Mouse (Mus musculus) ovary, postnatal 10 days (tissue): Measurements from ENCODE around the gene Slmap.

Experiments used
- DNase-seq: peaks from one replicate; pipeline ENCODE4 v3.0.0; 2022; ENCODE audit warnings: low spot score

The Slmap gene

DNA sequence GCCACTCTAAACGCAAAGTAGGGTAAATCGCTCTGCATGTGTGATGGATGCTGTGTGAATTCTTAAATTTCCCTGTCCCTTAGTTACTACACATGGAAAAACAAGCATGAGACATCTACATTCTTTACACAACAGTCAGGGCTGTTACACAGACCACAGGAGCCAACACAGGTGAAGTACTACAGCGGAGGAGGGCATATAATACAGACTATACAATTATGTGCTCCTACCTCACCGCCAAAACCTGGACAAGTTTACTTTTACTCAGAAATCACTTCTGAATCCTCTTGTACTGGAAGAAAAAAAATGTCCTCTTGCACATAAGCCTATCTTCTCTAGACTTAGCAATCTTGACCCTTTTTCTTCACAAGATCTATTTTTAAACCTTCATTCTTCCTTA is 66.8 kb downstream of the Slmap start:
- no peak for DNase-seq

DNA sequence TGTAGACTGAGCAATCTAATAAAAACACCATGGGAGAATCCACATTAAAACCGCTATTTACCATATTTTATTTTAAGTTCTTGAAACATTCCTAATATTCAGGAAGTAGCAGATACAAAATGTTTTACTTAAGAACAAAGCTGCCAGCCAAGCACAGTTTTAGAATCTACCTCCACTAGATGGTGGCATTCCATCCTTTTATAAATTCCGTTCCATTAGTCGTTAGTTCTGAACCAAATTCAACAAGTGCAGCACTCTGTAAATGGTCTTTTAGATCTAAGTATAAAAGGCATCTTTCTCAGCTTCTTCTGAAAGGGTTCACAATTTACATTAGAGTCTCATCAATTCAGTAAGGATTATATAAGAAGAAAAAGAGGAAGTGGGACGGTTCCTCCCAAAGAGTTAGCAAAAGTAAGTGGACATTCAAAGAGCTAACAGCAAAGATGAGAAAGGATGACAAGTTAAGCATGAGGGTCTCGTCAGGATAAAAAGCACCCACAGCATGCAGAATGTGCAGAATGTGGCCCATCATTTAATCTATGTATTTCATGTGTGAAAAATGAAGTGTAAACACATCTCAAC is 68.1 kb downstream of the Slmap start:
- no peak for DNase-seq

DNA sequence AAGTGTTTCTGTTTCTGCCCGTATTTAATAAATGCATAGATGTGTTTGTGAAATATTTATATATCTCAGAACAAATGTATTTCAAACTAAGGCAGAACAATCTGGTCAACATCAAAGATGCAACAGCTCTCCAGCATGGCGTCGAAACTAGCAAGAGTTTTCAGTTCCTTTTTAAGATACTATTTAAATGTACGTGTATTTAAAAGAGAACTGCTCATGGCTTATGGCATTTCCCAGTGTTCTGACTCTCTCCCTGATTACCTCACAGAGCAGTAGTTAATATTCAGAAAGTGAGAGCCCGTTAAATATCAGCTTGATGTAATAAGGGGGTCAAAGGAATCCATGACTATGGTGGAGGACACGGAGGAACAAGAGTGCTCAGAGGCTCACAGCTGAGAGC is 68.8 kb downstream of the Slmap start:
- DNase-seq: no peak

DNA sequence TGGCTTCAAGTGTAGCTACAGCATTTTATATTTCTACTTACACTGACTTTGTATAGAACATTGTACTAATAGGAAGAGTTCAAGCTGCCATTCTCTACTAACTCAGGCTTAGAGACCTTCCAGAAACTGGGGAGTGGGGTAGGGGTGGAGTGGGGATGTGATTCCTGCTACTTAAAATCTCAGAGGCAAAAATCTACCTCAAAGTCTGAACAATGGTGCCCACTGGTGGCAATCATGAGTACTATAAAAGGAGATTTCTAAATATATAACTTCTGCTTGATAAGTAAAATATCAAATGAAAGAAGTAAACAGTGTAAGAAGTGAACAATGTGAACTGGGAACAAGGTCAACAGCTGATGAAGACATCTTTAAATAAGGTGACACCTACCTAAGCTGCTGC is 75.2 kb downstream of the Slmap start:
- no peak for DNase-seq

DNA sequence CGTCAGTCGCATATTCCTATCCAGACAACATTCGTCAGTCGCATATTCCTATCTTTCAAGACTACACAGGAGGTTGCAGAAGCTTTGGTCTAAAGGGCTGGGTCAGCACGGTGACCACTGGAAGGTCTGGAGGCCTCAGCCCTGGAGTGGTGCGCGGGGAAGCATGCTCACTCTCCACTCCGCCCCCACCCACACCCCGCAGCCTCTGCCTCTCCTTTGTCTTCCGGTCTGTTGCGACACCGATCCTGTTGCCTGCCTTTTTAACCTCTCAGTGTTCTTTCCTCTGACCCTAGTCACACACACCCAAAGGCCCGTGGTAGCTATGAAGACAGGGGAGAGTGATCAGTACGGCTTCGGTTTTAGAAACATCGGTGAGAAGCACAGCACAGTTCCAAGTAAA is 79.9 kb downstream of the Slmap start:
- DNase-seq: no peak

DNA sequence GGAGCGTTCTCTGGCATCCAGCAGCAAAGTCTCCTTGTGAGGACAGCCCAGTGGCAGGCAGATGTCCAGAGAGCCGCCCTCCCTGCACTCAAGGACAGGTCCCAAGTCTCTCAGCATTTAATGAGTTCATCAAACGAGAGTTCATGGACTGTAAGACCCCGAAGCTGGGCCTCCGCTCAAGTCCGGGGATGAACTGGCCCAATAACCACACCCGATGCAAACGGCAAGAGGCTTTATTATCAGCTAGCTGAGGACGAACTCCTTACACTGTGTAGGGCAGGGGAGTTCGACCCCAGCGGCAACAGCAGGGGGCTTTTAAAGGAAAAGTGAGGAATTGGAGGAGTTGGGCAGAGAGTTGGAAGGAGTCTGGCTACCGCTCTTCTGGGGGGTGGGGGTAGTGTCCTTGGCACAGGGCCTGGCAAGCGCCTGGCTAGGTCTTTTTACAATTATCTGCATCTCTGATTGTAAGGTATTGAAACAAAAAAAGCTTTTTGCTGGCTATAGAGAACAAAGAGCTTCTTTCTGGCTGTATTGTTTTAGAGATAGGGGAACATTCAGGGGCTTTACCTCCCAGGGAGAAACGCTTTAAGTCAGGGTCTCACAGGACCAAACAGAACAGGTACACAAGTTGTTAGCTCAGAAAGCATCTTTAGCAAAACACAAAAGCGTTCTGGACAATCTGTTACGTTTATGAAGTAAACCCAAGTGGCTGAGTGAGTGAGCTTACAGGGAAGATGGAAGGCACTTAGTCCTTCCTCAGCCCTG is 84.5 kb downstream of the Slmap start:
- no peak for DNase-seq

DNA sequence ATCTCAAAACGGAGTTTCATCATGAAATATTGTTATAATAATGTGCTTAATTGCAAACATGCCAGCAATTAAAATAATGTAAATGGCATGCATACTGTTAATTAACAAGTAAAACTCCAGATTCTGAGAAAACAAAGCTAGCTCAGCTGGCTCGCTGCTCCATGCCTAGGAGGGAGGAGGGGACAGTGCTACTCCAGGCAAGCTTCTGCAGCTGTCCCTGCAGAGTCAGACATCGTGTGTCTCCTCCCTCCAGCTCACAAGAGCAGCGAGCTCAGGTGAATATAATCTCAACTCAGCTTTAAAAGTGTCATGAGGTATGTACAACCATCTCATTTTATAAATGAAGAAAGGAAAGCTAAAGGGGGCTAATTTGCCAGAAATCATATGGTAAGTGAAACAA is 86.2 kb downstream of the Slmap start:
- no peak for DNase-seq

DNA sequence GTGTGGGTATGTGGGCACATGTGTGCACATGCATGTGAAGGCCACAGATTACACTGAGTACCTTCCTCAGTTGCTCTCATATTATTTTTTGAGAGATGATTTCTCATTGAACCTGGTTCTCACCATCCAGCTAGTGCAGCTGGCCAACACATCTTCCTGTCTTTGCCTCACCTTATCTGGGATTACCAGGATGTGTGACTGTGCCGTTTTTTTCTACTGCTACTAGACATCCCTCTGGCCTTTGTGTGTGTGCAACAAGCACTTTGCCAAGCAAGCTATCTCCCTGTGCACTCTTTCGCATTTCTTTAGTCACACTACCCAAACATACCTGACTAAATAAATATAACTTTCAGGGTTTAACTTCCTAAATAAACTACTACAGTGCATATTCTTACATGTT is 87.5 kb downstream of the Slmap start:
- DNase-seq: no peak

DNA sequence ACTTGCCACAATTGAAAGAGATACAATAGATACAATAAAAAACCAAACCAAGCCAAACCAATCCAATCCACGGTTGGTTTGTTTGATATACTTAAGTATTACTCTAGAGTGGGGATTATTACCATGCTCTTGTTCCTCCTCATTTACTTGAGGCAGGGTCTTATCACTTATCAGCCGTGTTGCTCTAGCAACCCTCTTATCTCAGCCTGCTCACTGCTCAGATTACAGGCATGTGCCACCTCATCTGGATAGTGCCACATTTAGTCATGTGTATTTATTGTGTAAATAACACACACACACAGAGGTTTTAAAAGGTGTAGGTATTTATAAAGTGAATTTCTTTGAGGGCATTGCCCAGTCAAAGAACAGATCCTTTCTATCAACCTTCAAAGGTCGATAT is 88.2 kb downstream of the Slmap start:
- DNase-seq: no peak

DNA sequence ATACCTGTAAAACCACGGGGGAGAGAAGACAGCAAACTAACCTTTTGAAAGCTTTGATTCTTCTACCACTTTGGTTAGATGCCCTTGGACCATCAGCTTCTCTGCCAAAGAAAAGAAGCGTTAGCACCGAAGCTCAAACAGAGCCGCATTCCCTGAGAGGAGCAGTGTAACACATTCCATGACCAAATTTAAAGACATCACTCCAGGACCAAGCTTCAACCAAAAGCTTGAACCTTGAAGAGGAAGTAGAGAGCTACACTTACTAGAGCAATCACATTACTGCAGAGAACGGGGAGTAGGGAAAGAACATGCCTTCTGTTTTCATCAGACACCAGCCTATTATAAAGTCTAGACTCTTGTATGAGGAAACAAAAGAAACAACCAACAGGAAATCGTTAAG is 92.2 kb downstream of the Slmap start:
- DNase-seq: no peak

DNA sequence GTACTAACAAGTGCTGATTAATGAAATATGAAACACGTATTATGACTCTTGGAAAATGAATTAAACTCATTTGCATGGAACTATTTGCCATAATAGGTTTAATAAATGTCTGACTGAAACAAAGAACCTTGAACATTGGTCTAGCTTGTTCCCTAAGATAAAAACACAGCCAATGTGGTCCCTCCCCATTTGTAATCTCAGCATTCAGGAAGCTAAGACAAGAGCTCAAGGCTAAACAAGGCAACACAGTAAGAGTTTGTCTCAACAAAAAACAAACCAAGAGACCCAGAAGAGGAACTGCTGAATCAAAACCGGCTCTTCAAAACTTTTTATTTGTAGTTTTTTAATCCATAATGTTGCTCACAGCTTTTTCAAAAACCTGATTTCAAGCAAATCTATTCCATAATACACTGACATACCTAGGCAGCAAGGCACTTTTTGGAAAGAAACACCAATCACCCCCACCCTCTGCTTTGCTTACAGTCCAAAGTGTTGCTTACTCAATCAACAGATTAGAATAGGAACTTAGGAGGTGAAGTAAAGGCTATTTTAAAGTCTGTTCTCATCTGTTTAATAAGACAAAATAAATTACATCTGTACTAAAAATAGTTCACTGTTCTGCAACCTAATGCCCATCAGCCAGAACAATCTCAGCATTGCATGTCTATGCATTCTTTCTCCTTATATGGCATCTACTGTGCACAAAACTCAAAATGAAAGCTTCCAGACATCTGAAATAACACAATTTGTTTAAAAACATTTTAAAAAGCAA is 93.5 kb downstream of the Slmap start:
- no peak for DNase-seq

DNA sequence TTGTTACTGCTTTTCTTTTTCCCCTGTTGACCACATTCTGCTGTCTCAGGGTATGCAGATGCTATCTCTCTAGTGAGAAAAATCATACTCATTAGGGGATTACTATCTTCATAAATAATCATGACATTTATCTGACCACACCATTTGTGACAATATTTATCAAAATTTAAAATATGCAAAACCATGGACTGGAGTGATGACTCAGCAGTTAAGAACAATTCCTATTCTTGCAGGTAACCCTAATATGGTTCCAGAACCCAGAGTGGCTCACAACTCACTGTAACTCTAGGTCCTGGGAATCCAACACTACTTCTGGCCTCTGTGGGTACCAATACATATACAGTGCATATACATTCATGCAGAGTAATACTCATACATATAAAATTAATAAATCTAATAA is 94.7 kb downstream of the Slmap start:
- DNase-seq: no peak

DNA sequence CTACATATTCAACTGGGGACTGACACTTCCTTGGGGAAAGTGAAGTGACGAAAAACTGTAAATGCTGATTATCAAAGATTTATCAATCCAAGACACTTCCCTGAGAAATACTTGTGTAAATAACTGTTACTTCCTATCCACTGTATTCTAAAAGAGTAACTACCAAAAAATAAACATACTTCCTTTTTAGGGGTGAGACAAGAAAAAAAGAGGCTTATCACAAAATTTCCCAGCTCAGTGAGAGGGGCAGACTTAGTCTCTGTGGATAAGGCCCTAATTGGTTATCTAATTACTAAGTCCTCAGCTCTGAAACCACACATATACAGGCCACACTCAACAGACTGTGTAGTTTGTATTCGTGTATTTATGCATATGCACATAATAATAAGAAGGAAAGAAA is 97.0 kb downstream of the Slmap start:
- DNase-seq: no peak

DNA sequence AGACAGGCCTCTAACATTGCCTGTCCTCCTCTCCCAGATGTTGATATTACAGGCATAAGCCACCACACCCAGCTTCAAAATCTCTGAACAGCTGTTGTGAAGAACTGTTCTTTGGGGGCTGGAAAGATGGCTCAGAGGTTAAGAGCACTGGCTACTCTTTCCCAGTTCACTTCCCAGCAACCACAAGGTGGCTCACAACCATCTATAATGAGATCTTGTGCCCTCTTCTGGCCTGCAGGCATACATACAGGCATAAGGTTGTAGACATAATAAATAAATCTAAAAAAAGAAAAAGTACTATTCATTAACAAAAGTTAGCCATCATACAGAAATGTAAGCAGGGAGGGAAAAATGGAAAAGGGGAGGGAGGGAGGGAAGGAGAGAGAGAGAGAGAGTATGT is 98.4 kb downstream of the Slmap start:
- no peak for DNase-seq

DNA sequence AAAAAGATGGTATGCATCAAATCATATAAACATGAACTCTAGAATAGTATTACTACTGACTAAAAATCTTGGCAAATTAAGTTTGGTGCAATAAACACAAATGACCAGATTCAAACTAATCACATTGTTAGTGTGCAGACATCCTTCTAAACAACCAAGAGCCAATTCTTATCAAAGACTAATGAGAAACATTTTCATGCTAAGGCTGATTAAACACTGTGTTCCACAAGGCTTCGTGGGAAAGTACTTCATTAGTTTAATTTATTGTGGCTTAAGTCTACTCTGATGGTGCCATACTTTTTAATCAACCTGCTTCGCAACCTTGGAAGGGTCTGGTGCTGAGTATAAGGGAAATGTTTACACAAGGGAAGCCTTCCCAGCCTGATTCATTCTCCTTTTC is 102.4 kb downstream of the Slmap start:
- DNase-seq: no peak

DNA sequence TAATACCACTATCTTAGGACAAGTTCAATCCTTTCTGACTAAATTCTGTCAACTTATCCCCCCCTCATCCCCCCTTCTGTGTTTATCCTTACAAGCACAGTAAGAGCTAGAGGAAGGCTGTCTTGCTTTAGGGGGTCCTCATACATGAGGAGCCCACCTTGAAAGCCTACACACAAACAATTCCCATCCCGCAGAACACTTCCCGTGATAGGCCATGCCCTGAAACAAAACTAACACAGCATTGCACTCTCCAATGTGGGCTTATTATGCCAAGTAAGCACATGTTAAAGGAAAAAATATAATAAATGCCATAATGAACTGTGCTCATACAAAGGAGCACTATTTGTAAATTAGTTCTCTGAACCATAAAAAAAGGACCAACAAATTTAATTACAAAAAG is 102.8 kb downstream of the Slmap start:
- DNase-seq: no peak

DNA sequence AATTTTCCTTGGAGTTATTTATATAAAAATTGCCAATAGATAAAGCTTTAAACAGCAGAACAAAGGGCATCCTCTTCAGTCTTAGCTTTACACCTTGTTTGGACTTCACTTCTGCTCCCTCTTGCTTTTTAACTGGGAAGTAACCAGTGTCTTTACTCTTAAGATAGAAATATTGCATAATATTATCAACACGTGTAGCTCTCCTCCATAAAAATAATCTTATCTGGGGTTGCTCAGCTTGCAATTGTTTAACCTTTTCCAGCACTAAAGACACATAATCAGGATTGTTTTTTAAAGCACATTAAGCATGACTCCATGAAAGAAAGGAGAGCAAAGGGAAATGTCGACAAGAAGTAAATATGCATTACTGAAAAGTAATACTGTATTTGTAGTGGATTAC is 114.5 kb downstream of the Slmap start:
- no peak for DNase-seq

DNA sequence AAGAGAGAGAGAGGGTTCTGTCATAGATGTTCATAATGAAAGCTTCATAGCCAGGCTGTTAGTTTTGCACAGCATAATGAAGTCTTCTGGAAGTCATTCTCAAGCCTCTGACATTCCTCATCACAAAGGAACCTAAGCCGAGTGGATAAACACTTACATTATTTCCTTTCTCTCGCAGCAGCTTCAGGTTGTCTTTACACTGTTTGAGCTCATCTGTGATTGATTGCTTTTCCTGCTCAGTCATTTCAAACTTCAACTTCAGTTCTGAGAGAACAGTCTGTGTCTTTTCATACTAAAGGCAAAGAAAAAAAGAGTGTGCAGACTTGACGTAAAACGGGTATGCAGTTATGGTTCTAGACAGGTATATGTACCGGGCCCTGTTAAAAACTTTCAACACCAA is 116.8 kb downstream of the Slmap start:
- no peak for DNase-seq

DNA sequence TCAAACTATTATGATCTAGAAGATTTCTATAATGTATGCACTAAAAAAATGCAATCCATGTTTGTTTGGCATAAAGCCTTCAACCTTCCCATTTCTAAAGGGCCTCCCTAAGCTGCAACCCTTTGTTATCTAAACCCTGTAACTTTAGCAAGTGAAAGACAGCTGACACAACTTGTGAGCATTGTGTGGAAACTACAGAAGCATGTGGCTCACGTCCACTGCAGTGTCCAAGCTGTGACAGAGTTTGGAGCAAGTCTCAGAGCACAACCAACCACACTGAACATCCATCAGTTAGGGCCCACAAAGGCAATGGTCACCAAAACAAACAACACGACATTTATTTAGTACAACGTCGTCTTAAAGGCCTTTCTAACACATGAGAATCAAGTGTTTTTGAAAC is 117.6 kb downstream of the Slmap start:
- no peak for DNase-seq

DNA sequence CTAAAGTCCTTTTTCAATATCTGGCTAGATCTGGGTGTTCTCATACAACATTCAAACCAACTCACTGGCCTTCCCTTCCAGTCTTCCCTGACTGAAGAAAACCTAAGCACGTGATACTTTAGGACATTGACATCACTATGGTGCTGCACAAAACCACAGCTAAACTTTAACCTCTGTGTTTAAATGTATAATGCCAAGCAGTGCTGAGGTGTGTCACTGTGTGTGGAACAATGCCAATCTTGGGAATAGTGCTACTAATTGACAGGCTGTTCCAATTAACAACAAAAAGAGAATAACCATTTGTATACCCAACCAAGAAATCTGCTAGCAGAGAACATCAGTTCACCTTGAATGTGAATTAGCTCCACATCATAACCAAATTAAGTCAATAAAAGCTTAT is 121.2 kb downstream of the Slmap start:
- DNase-seq: no peak

DNA sequence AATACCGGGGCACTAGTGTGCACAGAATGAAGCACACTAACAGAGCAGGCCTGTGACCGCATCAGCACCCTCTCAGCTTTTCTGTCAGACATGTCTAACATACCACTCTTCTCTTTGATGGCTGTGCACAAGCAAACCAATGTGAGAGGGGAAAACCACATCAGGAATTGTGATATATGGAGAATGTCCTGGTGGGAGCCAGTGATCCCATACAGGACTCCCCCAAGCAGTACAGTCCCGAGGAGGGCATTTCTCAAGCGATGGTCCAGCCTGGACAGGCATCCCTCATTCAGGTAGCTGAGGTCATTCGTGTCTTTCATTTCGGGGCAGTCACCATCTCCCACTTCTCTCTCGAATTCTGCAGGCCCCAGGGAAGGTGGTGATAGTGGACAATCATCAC is 128.0 kb downstream of the Slmap start:
- no peak for DNase-seq

DNA sequence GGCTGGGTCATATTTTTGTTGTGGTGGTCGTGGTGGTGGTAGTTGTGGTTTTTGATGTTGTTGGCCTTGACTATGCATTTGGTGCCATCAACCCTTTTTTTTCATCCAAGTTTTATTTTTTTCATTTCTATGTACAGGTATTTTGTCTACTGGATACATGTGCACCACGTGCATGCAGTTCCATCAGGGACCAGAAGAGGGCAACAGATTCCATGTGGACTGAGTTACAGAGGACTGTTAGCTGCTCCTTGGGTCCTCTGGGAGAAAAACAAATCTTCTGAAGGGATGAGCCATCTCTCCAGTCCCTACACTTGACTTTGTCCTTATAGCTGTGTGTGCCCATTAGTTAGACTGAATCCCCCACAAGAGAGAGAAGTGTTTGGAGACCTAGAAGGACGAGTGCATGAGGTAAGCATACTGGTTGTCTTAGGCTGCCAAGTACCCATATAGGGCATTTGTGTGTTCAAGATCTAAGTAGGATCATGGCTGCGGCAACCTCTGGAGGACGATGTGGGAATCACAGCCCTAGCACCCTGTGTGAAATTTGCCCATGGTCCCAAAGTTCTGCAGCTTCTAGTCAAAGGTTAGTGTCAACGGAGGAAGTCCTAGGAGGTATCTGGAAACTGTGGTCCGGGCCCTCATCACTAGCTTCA is 136.1 kb downstream of the Slmap start:
- DNase-seq: no peak

DNA sequence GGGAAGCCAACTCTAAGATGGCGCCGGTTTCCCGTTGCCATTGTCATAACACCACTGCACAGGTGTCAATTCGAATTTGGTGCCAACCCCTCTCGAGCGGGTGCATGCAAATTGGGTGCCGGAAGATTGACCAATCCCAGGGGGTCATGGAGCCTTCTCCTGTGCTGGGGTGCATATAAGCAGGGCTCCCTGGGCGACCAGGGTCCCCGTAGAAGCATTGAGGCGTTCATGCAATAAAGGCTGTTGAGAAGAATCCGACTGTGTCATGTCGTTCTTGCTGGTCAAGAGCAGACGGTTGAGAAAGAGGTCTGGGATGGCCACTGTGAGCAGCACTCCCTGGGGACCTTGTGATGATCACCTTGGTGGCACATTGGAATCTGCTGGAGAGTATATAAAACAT is 142.9 kb downstream of the Slmap start:
- DNase-seq: no peak
